Mouse (Mus musculus): ENCODE measurements at regions not wholly inside any gene's neighbourhood (a gene's known extent, or its start where the extent isn't known, plus 50 kb on each side); places are given as distances from the start of the nearest gene placed in this dataset.

GRCm38 (mm10) chr11:25335667-25336066, 874.9 kb downstream of the 5730522E02Rik start:
- DNase-seq (ENCODE audit: low spot score) = no peak

GRCm38 (mm10) chr11:25330696-25331095, 879.9 kb downstream of the 5730522E02Rik start:
- no peak for DNase-seq (ENCODE audit: low spot score)

- DNase-seq (ENCODE audit: low spot score) = no peak
Measured at GRCm38 (mm10) chr11:25322426-25322825, 888.1 kb downstream of the 5730522E02Rik start.

- no peak for DNase-seq (ENCODE audit: low spot score)
Measured at GRCm38 (mm10) chr11:25321494-25321893, 889.1 kb downstream of the 5730522E02Rik start.

GRCm38 (mm10) chr11:25314645-25315044, 895.9 kb downstream of the 5730522E02Rik start:
- no peak for DNase-seq (ENCODE audit: low spot score)

- DNase-seq (ENCODE audit: low spot score) = no peak
Measured at GRCm38 (mm10) chr11:25313879-25314278, 896.7 kb downstream of the 5730522E02Rik start.

GRCm38 (mm10) chr11:25313308-25313707, 897.3 kb downstream of the 5730522E02Rik start:
- DNase-seq (ENCODE audit: low spot score) = no peak

GRCm38 (mm10) chr11:25310754-25311153, 899.8 kb downstream of the 5730522E02Rik start:
- DNase-seq (ENCODE audit: low spot score) = no peak

- peak; percentile 50 for DNase-seq (ENCODE audit: low spot score)
Measured at GRCm38 (mm10) chr11:25301130-25301529, 909.4 kb downstream of the 5730522E02Rik start.

- DNase-seq (ENCODE audit: low spot score) = no peak
Measured at GRCm38 (mm10) chr11:25288346-25288745, 922.2 kb downstream of the 5730522E02Rik start.

GRCm38 (mm10) chr11:25287458-25288247, 922.9 kb downstream of the 5730522E02Rik start:
- DNase-seq (ENCODE audit: low spot score) = no peak

GRCm38 (mm10) chr11:25269936-25270540, 940.5 kb downstream of the 5730522E02Rik start:
- DNase-seq (ENCODE audit: low spot score) = no peak

GRCm38 (mm10) chr11:25262906-25263305, 947.7 kb downstream of the 5730522E02Rik start:
- no peak for DNase-seq (ENCODE audit: low spot score)

- no peak for DNase-seq (ENCODE audit: low spot score)
Measured at GRCm38 (mm10) chr11:25259691-25260090, 950.9 kb downstream of the 5730522E02Rik start.

GRCm38 (mm10) chr11:25233360-25233890, 977.1 kb downstream of the 5730522E02Rik start:
- DNase-seq (ENCODE audit: low spot score) = peak; percentile 42
